Mouse (Mus musculus) olfactory bulb, adult 2 months (tissue): ENCODE results near the gene Dok1. TPM values are rescaled to one million over a fixed set of nuclear protein-coding genes. Genes with fewer than 3 reads are reported as not detected.

Experiments used
- H3K27ac ChIP-seq: fragments of 200-500 bp; 2 replicates; pipeline ENCODE4 v1.5.1; 2012; ENCODE audit warnings: low read depth, low read length; ENCODE audit not compliant: insufficient read depth
- H3K4me1 ChIP-seq: fragments of 200-500 bp; 2 replicates; pipeline ENCODE4 v1.6.1; 2012; ENCODE audit warnings: low read length; ENCODE audit not compliant: control insufficient read depth, insufficient read depth
- H3K4me3 ChIP-seq: fragments of 200-500 bp; 2 replicates; pipeline ENCODE4 v1.5.1; 2012; ENCODE audit warnings: mild to moderate bottlenecking, low read depth, low read length, moderate library complexity; ENCODE audit not compliant: insufficient read depth
- CTCF ChIP-seq: fragments of 200-500 bp; IDR thresholded peaks from 2 replicates; pipeline ENCODE4 v1.5.1; 2012; ENCODE audit warnings: low read depth, mild to moderate bottlenecking, low read length, moderate library complexity; ENCODE audit not compliant: insufficient read depth
- POLR2A ChIP-seq: fragments of 200-500 bp; IDR thresholded peaks from 2 replicates; pipeline ENCODE4 v1.6.1; 2012; ENCODE audit warnings: mild to moderate bottlenecking, low read depth, low read length, moderate library complexity; ENCODE audit not compliant: insufficient read depth
- WGBS: fragments of 180-500 bp; shearing (Covaris S2); methylation state at CpG from one replicate; pipeline ENCODE4 v1.1.7; 2018; 5-methylcytosine and 5-hydroxymethylcytosine counted together
- polyA plus RNA-seq: library from polyadenylated mRNA; stranded (reverse); fragments of >200 nt; gene quantifications from 2 replicates; pipeline ENCODE4 v1.2.4, GENCODE M21; 2012; ENCODE audit warnings: low replicate concordance; ENCODE audit not compliant: missing spikeins, insufficient read depth, insufficient read length

Gene Dok1
- polyA plus RNA-seq, 1 experiment: not detected

GRCm38 (mm10) chr6:83032769-83033191, 491 bp downstream of the Dok1 start:
- WGBS: 1% methylated on average over 31 of the region's 31 CpGs
- Histone ChIP-seq H3K4me3 (peak overlapping the region; percentile 35), H3K4me1 (peaks cover 16% of the 10 kb centered on the region), H3K27ac (no peak overlapping the region)
- TF ChIP-seq POLR2A (no peak), CTCF (no peak)

GRCm38 (mm10) chr6:83031921-83032590, 1.2 kb downstream of the Dok1 start:
- Histone ChIP-seq H3K4me1 (peaks cover 16% of the 10 kb centered on the region), H3K4me3 (no peak overlapping the region), H3K27ac (no peak overlapping the region)
- no peak for TF ChIP-seq POLR2A
- no peak for TF ChIP-seq CTCF
- WGBS: 52% methylated on average over 18 of the region's 18 CpGs

- no peak overlapping the region for H3K27ac ChIP-seq
- H3K4me3 ChIP-seq: no peak overlapping the region
- WGBS: 66% methylated on average over 7 of the region's 7 CpGs
- peaks cover 16% of the 10 kb centered on the region for H3K4me1 ChIP-seq
- no peak for TF ChIP-seq CTCF
- no peak for TF ChIP-seq POLR2A
Observed at GRCm38 (mm10) chr6:83031111-83031510, 2.2 kb downstream of the Dok1 start.

GRCm38 (mm10) chr6:83029777-83030176, 3.5 kb downstream of the Dok1 start:
- Histone ChIP-seq H3K27ac (no peak overlapping the region), H3K4me1 (peaks cover 16% of the 10 kb centered on the region), H3K4me3 (no peak overlapping the region)
- TF ChIP-seq POLR2A (no peak), CTCF (no peak)
- 50% methylated on average over 10 of the region's 10 CpGs for WGBS

GRCm38 (mm10) chr6:83027706-83028105, 5.6 kb downstream of the Dok1 start:
- no peak overlapping the region for H3K4me3 ChIP-seq
- peaks cover 2% of the 10 kb centered on the region; the same call in 1 of the 2 replicates for H3K4me1 ChIP-seq
- H3K27ac ChIP-seq: no peak overlapping the region
- 51% methylated on average over 8 of the region's 9 CpGs for WGBS
- TF ChIP-seq CTCF (no peak), POLR2A (no peak)

- TF ChIP-seq CTCF (no peak), POLR2A (no peak)
- 37% methylated on average over 8 of the region's 8 CpGs for WGBS
- no peak overlapping the region for H3K4me3 ChIP-seq
- no peaks in the 10 kb centered on the region; the same call in 1 of the 2 replicates for H3K4me1 ChIP-seq
- H3K27ac ChIP-seq: no peak overlapping the region
Observed at GRCm38 (mm10) chr6:83027293-83027692, 6.0 kb downstream of the Dok1 start.

- Histone ChIP-seq H3K27ac (no peak overlapping the region), H3K4me1 (no peaks in the 10 kb centered on the region; the same call in 1 of the 2 replicates), H3K4me3 (no peak overlapping the region)
- no peak for TF ChIP-seq POLR2A
- TF ChIP-seq CTCF: no peak
- WGBS: 94% methylated on average over 4 of the region's 4 CpGs
Observed at GRCm38 (mm10) chr6:83025221-83025620, 8.1 kb downstream of the Dok1 start.

GRCm38 (mm10) chr6:83024421-83024820, 8.8 kb downstream of the Dok1 start:
- H3K4me3 ChIP-seq: no peak overlapping the region
- TF ChIP-seq POLR2A: no peak
- TF ChIP-seq CTCF: no peak
- H3K4me1 ChIP-seq: no peaks in the 10 kb centered on the region; the same call in 1 of the 2 replicates
- 75% methylated on average over 4 of the region's 4 CpGs for WGBS
- H3K27ac ChIP-seq: no peak overlapping the region

GRCm38 (mm10) chr6:83023786-83024185, 9.5 kb downstream of the Dok1 start:
- TF ChIP-seq POLR2A (no peak), CTCF (no peak)
- WGBS: 95% methylated on average over 2 of the region's 2 CpGs
- H3K4me1 ChIP-seq: no peaks in the 10 kb centered on the region; the same call in 1 of the 2 replicates
- H3K27ac ChIP-seq: no peak overlapping the region
- no peak overlapping the region for H3K4me3 ChIP-seq

GRCm38 (mm10) chr6:83023008-83023407, 10.3 kb downstream of the Dok1 start:
- Histone ChIP-seq H3K4me3 (no peak overlapping the region), H3K4me1 (no peaks in the 10 kb centered on the region; the same call in 1 of the 2 replicates), H3K27ac (no peak overlapping the region)
- TF ChIP-seq CTCF (no peak), POLR2A (no peak)
- WGBS: 89% methylated on average over 9 of the region's 9 CpGs
